Mouse (Mus musculus): ENCODE measurements at regions not wholly inside any gene's neighbourhood (a gene's known extent, or its start where the extent isn't known, plus 50 kb on each side); places are given as distances from the start of the nearest gene placed in this dataset.

GRCm38 (mm10) chr13:28699490-28700032 lies 254.0 kb downstream of the Sox4 start:
- DNase-seq (ENCODE audit: low read depth, low spot score) = no peak

GRCm38 (mm10) chr13:28697796-28698678 lies 255.5 kb downstream of the Sox4 start:
- DNase-seq (ENCODE audit: low read depth, low spot score) = no peak

- no peak for DNase-seq (ENCODE audit: low read depth, low spot score)
These were observed 260.4 kb downstream of the Sox4 start for GRCm38 (mm10) chr13:28693078-28693477.

- DNase-seq (ENCODE audit: low read depth, low spot score) = no peak
These were observed 260.9 kb downstream of the Sox4 start for GRCm38 (mm10) chr13:28692587-28692986.

- peak; percentile 91 for DNase-seq (ENCODE audit: low read depth, low spot score)
These were observed 262.9 kb downstream of the Sox4 start for GRCm38 (mm10) chr13:28690511-28691160.

- no peak for DNase-seq (ENCODE audit: low read depth, low spot score)
These were observed 265.7 kb downstream of the Sox4 start for GRCm38 (mm10) chr13:28687838-28688237.

GRCm38 (mm10) chr13:28684311-28684710 lies 269.2 kb downstream of the Sox4 start:
- no peak for DNase-seq (ENCODE audit: low read depth, low spot score)

- no peak for DNase-seq (ENCODE audit: low read depth, low spot score)
These were observed 273.2 kb downstream of the Sox4 start for GRCm38 (mm10) chr13:28680266-28680665.

- no peak for DNase-seq (ENCODE audit: low read depth, low spot score)
These were observed 279.9 kb downstream of the Sox4 start for GRCm38 (mm10) chr13:28673622-28674021.

GRCm38 (mm10) chr13:28671543-28671942 lies 282.0 kb downstream of the Sox4 start:
- no peak for DNase-seq (ENCODE audit: low read depth, low spot score)

- DNase-seq (ENCODE audit: low read depth, low spot score) = no peak
These were observed 283.5 kb downstream of the Sox4 start for GRCm38 (mm10) chr13:28669832-28670585.

GRCm38 (mm10) chr13:28666832-28667231 lies 286.7 kb downstream of the Sox4 start:
- no peak for DNase-seq (ENCODE audit: low read depth, low spot score)

- no peak for DNase-seq (ENCODE audit: low read depth, low spot score)
These were observed 288.4 kb downstream of the Sox4 start for GRCm38 (mm10) chr13:28665150-28665549.

GRCm38 (mm10) chr13:28664698-28665097 lies 288.8 kb downstream of the Sox4 start:
- no peak for DNase-seq (ENCODE audit: low read depth, low spot score)

GRCm38 (mm10) chr13:28663950-28664681 lies 289.4 kb downstream of the Sox4 start:
- DNase-seq (ENCODE audit: low read depth, low spot score) = peak; percentile 36

GRCm38 (mm10) chr13:28663459-28663858 lies 290.1 kb downstream of the Sox4 start:
- no peak for DNase-seq (ENCODE audit: low read depth, low spot score)

- no peak for DNase-seq (ENCODE audit: low read depth, low spot score)
These were observed 291.2 kb downstream of the Sox4 start for GRCm38 (mm10) chr13:28662316-28662752.

GRCm38 (mm10) chr13:28660151-28660550 lies 293.4 kb downstream of the Sox4 start:
- no peak for DNase-seq (ENCODE audit: low read depth, low spot score)

- no peak for DNase-seq (ENCODE audit: low read depth, low spot score)
These were observed 294.9 kb downstream of the Sox4 start for GRCm38 (mm10) chr13:28658652-28659051.

- no peak for DNase-seq (ENCODE audit: low read depth, low spot score)
These were observed 298.6 kb downstream of the Sox4 start for GRCm38 (mm10) chr13:28654883-28655282.

GRCm38 (mm10) chr13:28653362-28653761 lies 300.2 kb downstream of the Sox4 start:
- no peak for DNase-seq (ENCODE audit: low read depth, low spot score)

All from forelimb bud, embryonic 11.5 days (tissue).